ENCODE assay signal across 21 mouse cellular contexts in genomic region chr9:69136821-69137220, GRCm38 (mm10).
DNase-seq lines count a peak whose midpoint lies in the region; ATAC-seq lines count a peak whose summit lies in the region.
"Had no signal": no experiment of that assay in that cellular context is flagged by ENCODE, and none has a peak within 500 bp of the region (broad histone marks: within the 10 kb centered on the region; RNA-seq: fewer than 3 reads in every experiment).

No protein-coding gene starts in this region.

- H3K27ac ChIP-seq in kidney, embryonic 16.5 days (ENCODE audit: low read length) = no peak overlapping the region
- H3K27ac ChIP-seq: embryonic facial prominence, embryonic 12.5 days; forebrain, embryonic 15.5 days; gastrocnemius, adult 2 months; heart, embryonic 15.5 days; hindbrain, embryonic 14.5 days had no signal

- no peak overlapping the region for H3K4me3 ChIP-seq in kidney, embryonic 16.5 days (ENCODE audit: low read length)
- H3K4me3 ChIP-seq: embryonic facial prominence, embryonic 12.5 days; forebrain, embryonic 15.5 days; gastrocnemius, adult 2 months; heart, embryonic 15.5 days had no signal

- WGBS in kidney, embryonic 16.5 days = 86% methylated on average over 5 of the region's 5 CpGs

- no peaks in the 10 kb centered on the region for H3K27me3 ChIP-seq in kidney, embryonic 16.5 days (ENCODE audit: insufficient read depth, low read length)
- H3K27me3 ChIP-seq: embryonic facial prominence, embryonic 12.5 days; forebrain, embryonic 15.5 days had no signal

- peaks cover 28% of the 10 kb centered on the region for H3K4me1 ChIP-seq in kidney, embryonic 16.5 days (ENCODE audit: insufficient read depth, low read length)

- no peaks in the 10 kb centered on the region for H3K9me3 ChIP-seq in kidney, embryonic 16.5 days (ENCODE audit: low read length)
- H3K9me3 ChIP-seq: embryonic facial prominence, embryonic 12.5 days; forebrain, embryonic 15.5 days; heart, embryonic 15.5 days had no signal

- no peak overlapping the region for H3K4me2 ChIP-seq in kidney, embryonic 16.5 days (replicated peaks; ENCODE audit: low read depth, low read length)
- H3K4me2 ChIP-seq: embryonic facial prominence, embryonic 12.5 days; forebrain, embryonic 15.5 days; heart, embryonic 11.5 days; heart, embryonic 15.5 days; hindbrain, embryonic 14.5 days had no signal

- peak; percentile 54 for DNase-seq in brain, adult 2 months (ENCODE audit: low read depth, low spot score)
- DNase-seq in cerebellum, adult 11 months = peak; percentile 40
- DNase-seq in cerebellum, adult 8-10 months = peak; percentile 49
- peak; percentile 54 to 72 for DNase-seq in cerebellum, postnatal 14 days
- DNase-seq in thymus, postnatal 0 days (ENCODE audit: low spot score) = no peak
- DNase-seq in urinary bladder, postnatal 10 days (ENCODE audit: low spot score) = no peak
- no peak for DNase-seq in adrenal gland, postnatal 25 days
- DNase-seq: adrenal gland, adult 2 months; adrenal gland, postnatal 36 days; gastrocnemius, adult 2 months; gastrocnemius, postnatal 36 days; heart, adult 18-20 months; heart, postnatal 14 days; kidney, adult 2 months had no signal

- no peaks in the 10 kb centered on the region for H3K36me3 ChIP-seq in kidney, embryonic 16.5 days (ENCODE audit: insufficient read depth, low read length)
- H3K36me3 ChIP-seq: embryonic facial prominence, embryonic 12.5 days; forebrain, embryonic 15.5 days; heart, embryonic 15.5 days had no signal

- no peak for ATAC-seq in kidney, embryonic 16.5 days (ENCODE audit: low FRiP score, low TSS enrichment)
- ATAC-seq: forebrain, embryonic 15.5 days; intestine, embryonic 16.5 days had no signal

- H3K9ac ChIP-seq in kidney, embryonic 16.5 days (replicated peaks; ENCODE audit: low read length) = no peak overlapping the region
- H3K9ac ChIP-seq: embryonic facial prominence, embryonic 12.5 days; forebrain, embryonic 15.5 days; heart, embryonic 15.5 days; hindbrain, embryonic 14.5 days had no signal

Comparison
In these comparisons a context has a peak if more than half of its experiments do, and no peak if none do; other contexts are left out.
1. DNase-seq: peak in brain, adult 2 months (single experiment), cerebellum, adult 11 months (single experiment), cerebellum, adult 8-10 months (single experiment) and cerebellum, postnatal 14 days (2 of 2); none in thymus, postnatal 0 days (single experiment), urinary bladder, postnatal 10 days (single experiment) and adrenal gland, postnatal 25 days (single experiment).